Mouse (Mus musculus): ENCODE measurements around the gene Mdm1.
"Not testable (repeated sequence)": the region's sequence is repeated elsewhere in the genome, so short reads cannot be mapped to it uniquely, and the experiment has no call there.

Gene Mdm1

GRCm38 (mm10) chr10:118125236-118125635, 16.4 kb upstream of the Mdm1 start:
- DNase-seq (ENCODE audit: low spot score): no peak

GRCm38 (mm10) chr10:118125776-118126445, 15.7 kb upstream of the Mdm1 start:
- no peak for DNase-seq (ENCODE audit: low spot score)

GRCm38 (mm10) chr10:118129001-118129682, 12.5 kb upstream of the Mdm1 start:
- DNase-seq (ENCODE audit: low spot score): no peak

- no peak for DNase-seq (ENCODE audit: low spot score)
These were observed 11.6 kb upstream of the Mdm1 start for GRCm38 (mm10) chr10:118130016-118130415.

- DNase-seq (ENCODE audit: low spot score): no peak
These were observed 8.6 kb upstream of the Mdm1 start for GRCm38 (mm10) chr10:118132993-118133392.

- DNase-seq (ENCODE audit: low spot score): no peak
These were observed 3.1 kb upstream of the Mdm1 start for GRCm38 (mm10) chr10:118138508-118138907.

GRCm38 (mm10) chr10:118139837-118140570, 1.6 kb upstream of the Mdm1 start:
- no peak for DNase-seq (ENCODE audit: low spot score)

- DNase-seq (ENCODE audit: low spot score): no peak
These were observed 532 bp downstream of the Mdm1 start for GRCm38 (mm10) chr10:118141884-118142801.

- DNase-seq (ENCODE audit: low spot score): no peak
These were observed 7.8 kb downstream of the Mdm1 start for GRCm38 (mm10) chr10:118149381-118149780.

GRCm38 (mm10) chr10:118150866-118151265, 9.3 kb downstream of the Mdm1 start:
- DNase-seq (ENCODE audit: low spot score): no peak

GRCm38 (mm10) chr10:118155932-118156331, 14.3 kb downstream of the Mdm1 start:
- DNase-seq (ENCODE audit: low spot score): no peak

GRCm38 (mm10) chr10:118161131-118161530, 19.5 kb downstream of the Mdm1 start:
- no peak for DNase-seq (ENCODE audit: low spot score)

GRCm38 (mm10) chr10:118169212-118169611, 27.6 kb downstream of the Mdm1 start:
- no peak for DNase-seq (ENCODE audit: low spot score)

- DNase-seq (ENCODE audit: low spot score): no peak
These were observed 30.8 kb downstream of the Mdm1 start for GRCm38 (mm10) chr10:118172416-118172815.

- no peak for DNase-seq (ENCODE audit: low spot score)
These were observed 31.3 kb downstream of the Mdm1 start for GRCm38 (mm10) chr10:118172876-118173275.

GRCm38 (mm10) chr10:118175542-118175941, 33.9 kb downstream of the Mdm1 start:
- DNase-seq (ENCODE audit: low spot score): not testable (repeated sequence)

- DNase-seq (ENCODE audit: low spot score): no peak
These were observed 37.1 kb downstream of the Mdm1 start for GRCm38 (mm10) chr10:118178735-118179151.

GRCm38 (mm10) chr10:118179265-118179664, 37.7 kb downstream of the Mdm1 start:
- no peak for DNase-seq (ENCODE audit: low spot score)

GRCm38 (mm10) chr10:118195150-118195549, 53.5 kb downstream of the Mdm1 start:
- DNase-seq (ENCODE audit: low spot score): not testable (repeated sequence)

- DNase-seq (ENCODE audit: low spot score): no peak
These were observed 63.0 kb downstream of the Mdm1 start, which contains the start of gene Il22 for GRCm38 (mm10) chr10:118204642-118205041. Gene Il22 (plus strand): TSS chr10:118204942.

GRCm38 (mm10) chr10:118215719-118216393, 74.2 kb downstream of the Mdm1 start:
- DNase-seq (ENCODE audit: low spot score): not testable (repeated sequence)

All from ovary, postnatal 14 days (tissue).